Mouse (Mus musculus) E14TG2a.4 (cell line): Measurements from ENCODE around the gene B3gnt9.

ENCODE experiments used
- CTCF ChIP-seq: conservative IDR thresholded peaks from 2 replicates; pipeline ENCODE4 v1.5.1; 2014; ENCODE audit warnings: low read length
- NANOG ChIP-seq: IDR thresholded peaks from 2 replicates; pipeline ENCODE4 v1.6.1; 2014; ENCODE audit warnings: borderline replicate concordance, low read length, mixed read lengths
- POU5F1 ChIP-seq: IDR thresholded peaks from 2 replicates; pipeline ENCODE4 v1.6.1; 2014; ENCODE audit warnings: low read length, borderline replicate concordance

DNA sequence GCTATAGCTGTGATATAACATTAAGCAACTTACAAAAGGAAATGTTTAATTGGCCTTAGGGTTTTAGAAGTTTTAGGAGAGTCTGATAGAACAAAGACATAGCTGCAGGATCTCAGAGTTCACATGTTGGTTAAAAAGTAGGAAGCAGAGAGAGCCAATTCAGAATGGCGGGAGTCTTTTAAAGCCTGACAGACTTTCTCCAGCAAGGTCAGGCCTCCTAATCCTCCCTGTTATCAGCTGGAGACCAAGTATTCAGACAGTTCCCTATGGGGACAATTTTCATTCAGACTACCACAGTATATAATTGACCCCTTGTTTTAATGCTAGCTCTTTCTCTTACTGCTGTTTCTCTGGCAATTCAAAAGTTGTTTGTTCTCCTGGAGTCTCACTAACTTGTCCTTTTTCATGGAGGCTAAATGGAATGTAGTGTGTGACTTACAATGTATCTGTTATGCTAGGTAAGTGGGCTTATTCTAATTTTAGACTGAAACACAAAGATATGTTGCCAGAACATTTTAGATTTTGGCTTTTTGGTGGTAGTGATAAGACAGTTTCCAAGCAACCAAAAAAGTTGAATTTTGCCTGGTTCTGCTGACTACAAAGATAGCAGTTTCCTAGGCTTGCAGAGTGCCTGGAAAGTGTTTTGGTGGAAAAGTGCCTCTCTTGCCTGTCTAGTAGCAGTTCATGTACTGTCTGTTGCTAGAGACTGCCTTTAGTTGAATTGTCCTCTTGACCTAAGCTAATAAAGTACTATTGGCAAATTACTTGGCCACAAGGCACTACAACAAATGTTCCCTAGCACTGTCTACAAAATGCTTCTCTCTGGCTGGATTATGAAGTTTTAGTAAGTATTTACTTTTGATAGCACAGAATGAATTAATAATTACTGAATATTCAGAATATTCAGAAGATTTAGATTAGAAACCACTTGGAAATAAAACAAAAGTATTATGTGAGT is 45.5 kb downstream of the B3gnt9 start:
- TF ChIP-seq CTCF = no peak
- no peak for TF ChIP-seq POU5F1
- no peak for TF ChIP-seq NANOG
